In genomic region chr3:84848798-84849197, GRCm38 (mm10) we compare ENCODE assay signal across 9 mouse cellular contexts. TPM values are rescaled to one million over a fixed set of nuclear protein-coding genes. Genes with fewer than 3 reads are reported as not detected.
DNase-seq lines count a peak whose midpoint lies in the region; ATAC-seq lines count a peak whose summit lies in the region.
"Had no signal": no experiment of that assay in that cellular context is flagged by ENCODE, and none has a peak within 500 bp of the region (broad histone marks: within the 10 kb centered on the region; RNA-seq: fewer than 3 reads in every experiment).

No protein-coding gene starts in this region.

- no peaks in the 10 kb centered on the region for H3K27me3 ChIP-seq in megakaryocyte, embryonic 14.5 days (replicated peaks)
- H3K27me3 ChIP-seq: neural tube, embryonic 12.5 days had no signal

- peak; percentile 94 for ATAC-seq in CD4-positive, CD25-positive, alpha-beta regulatory T cell, adult 4 months
- ATAC-seq in erythroid progenitor cell, adult 5-6 weeks (replicated peaks; ENCODE audit: low FRiP score, poor library complexity, severe bottlenecking) = no peak

- DNase-seq in CD4-positive helper T cell, adult 2 months (ENCODE audit: low read depth, low spot score) = peak; percentile 84
- peak; percentile 34 for DNase-seq in kidney, adult 9 months
- DNase-seq in embryo, embryonic 10.5 days (ENCODE audit: low spot score) = no peak
- no peak for DNase-seq in left cerebral cortex, adult 8-10 months (ENCODE audit: low spot score in 2 of 2)
- DNase-seq: gastrocnemius, postnatal 14 days had no signal

- peak overlapping the region; percentile 56 for H3K4me3 ChIP-seq in megakaryocyte, embryonic 14.5 days (replicated peaks)
- H3K4me3 ChIP-seq: neural tube, embryonic 12.5 days had no signal

- H3K9me3 ChIP-seq in megakaryocyte, embryonic 14.5 days = no peaks in the 10 kb centered on the region
- H3K9me3 ChIP-seq: neural tube, embryonic 12.5 days had no signal

- H3K36me3 ChIP-seq in megakaryocyte, embryonic 14.5 days (replicated peaks; ENCODE audit: low read length) = peaks cover 7% of the 10 kb centered on the region
- H3K36me3 ChIP-seq: neural tube, embryonic 12.5 days had no signal

- peaks cover 88% of the 10 kb centered on the region for H3K4me1 ChIP-seq in megakaryocyte, embryonic 14.5 days
- H3K4me1 ChIP-seq: neural tube, embryonic 12.5 days had no signal

RNA-seq across cellular contexts. Expression of gene Fbxw7, which starts 33.7 kb away (rescaled TPM):
- 10 to 100 TPM; 19.6 to 28.7 TPM for polyA plus RNA-seq in CD4-positive, CD25-positive, alpha-beta regulatory T cell, adult 4 months (2017; shearing (Covaris generic))
- 2.7 and 3.4 TPM in 2 replicates for polyA plus RNA-seq in megakaryocyte, embryonic 14.5 days (2012; ENCODE audit: insufficient read depth, low replicate concordance)
- 9.6 and 14.1 TPM in 2 replicates for total RNA-seq in erythroid progenitor cell, adult 5-6 weeks (2015; ENCODE audit: low replicate concordance)
- 18.0 and 22.5 TPM in 2 replicates for total RNA-seq in erythroid progenitor cell, adult 5-6 weeks (2017; ENCODE audit: low replicate concordance)
- 100 to 1,000 TPM; 200 to 239 (median 211) TPM for total RNA-seq in left cerebral cortex, adult 8-10 months (2022)

Comparison
In these comparisons a context has a peak if more than half of its experiments do, and no peak if none do; other contexts are left out.
1. DNase-seq: peak in CD4-positive helper T cell, adult 2 months (single experiment) and kidney, adult 9 months (single experiment); none in embryo, embryonic 10.5 days (single experiment) and left cerebral cortex, adult 8-10 months (0 of 2).
2. RNA of gene Fbxw7, which starts 33.7 kb away (total RNA-seq): 200 to 239 TPM in left cerebral cortex, adult 8-10 months; 9.6 to 22.5 TPM in erythroid progenitor cell, adult 5-6 weeks; every median in the first group is over 4 times any median in the second.